Mouse (Mus musculus) mouse trophoblast stem cell (cell line): Measurements from ENCODE around the gene Pisd.

ENCODE experiments used
- in situ Hi-C, 2 experiments: fragments of 300-500 bp; cut with MseI, MboI; formaldehyde crosslinking; loops; 2 replicates in 1 of 2; 3 replicates in 1 of 2; pipeline ENCODE4 v1.15.1; 2025

Pisd gene

DNA sequence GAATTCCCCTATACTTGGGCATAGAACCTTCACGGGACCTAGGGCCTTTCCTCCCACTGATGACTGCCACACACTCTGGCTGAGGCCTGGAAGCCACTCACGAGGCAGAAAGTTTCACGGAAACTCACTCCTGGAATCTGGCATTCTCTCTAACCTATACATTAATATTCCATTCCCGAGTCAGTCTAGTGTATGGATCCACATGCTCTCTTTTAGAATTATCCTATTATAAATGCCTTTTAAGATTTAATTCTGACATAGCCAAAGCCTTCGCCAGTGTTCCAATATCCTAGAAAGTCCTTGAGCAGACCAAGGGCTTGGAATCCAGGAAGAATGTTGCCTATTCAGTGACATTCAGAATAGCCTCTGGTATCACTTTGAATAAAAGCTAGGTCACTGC is 74.0 kb downstream of the Pisd start:
- in situ Hi-C loops: no loop called here

DNA sequence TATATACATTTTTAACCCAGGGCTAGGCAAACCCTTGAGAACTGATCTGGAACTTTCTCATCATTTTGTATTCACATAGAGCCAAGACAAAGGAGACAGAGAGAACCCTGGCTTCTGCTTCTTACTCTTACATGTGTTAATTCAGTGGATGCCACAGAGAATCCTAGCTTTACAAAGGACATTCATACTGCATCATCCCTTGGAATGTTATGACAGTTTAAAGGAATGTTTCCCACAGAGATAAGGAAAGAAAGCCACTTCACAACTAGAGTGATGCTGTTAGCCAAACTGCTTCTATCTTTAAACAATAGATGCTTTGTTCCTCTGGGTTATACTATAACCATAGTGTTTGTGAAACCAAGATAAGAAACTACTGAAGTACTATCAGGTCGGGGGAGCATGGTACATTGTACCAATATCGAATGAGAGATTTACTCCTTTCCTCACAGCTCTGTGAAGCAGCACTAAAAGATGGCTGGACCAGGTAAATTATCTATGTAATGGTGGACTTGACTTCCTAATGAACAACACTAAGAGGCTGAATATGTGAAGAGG is 79.1 kb downstream of the Pisd start:
- in situ Hi-C loops: no loop called here

DNA sequence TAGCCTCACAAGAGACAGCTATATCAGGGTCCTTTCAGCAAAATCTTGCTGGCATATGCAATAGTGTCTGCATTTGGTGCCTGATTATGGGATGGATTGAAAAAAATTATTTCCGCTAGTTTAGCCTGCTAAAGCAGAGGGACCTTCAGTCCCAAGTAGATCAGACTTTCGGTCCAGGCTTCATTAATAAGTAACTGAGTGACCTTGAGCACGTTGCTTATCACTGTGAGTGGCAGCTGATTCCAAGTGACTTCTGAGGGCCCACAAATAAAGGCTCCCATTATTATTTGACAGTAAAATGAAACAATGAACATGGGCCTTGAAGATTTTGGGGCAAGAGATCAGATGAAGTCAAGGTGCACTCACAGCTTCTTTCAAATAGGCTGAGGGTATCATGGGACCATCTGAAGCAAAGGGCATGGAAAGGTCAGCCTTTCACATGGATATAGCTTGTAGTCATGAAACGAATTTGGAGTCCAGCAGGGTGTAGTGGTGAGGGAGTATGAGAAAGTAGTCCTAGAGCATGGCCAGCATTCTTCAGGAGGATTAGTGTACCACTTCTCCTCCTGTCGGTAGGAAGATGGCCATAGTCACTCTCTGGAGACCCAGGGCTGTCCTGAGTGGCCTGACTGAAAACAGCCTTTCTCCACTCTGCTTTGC is 88.1 kb downstream of the Pisd start:
- in situ Hi-C loops: no loop called here

DNA sequence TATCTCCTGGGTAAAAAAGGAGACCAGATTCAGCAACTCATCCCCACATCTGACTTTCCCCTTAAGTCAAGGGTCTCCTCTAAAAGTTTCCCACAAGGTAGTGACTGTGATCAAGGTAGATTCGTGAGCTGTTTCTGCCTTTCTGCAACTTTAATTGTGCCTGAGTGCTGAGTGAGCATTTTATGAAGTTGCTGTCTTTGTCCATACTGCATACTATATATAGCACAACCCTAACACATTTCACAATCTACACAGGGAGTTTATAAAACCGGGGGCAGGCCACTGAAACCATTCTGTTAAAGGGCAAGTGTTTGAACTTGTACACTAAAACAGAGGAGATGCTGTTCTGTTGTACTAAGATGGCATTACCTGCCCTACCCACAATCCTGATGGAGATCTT is 92.0 kb downstream of the Pisd start:
- in situ Hi-C loops: no loop called here
